Mouse (Mus musculus) heart, postnatal 4 days (tissue): Measurements from ENCODE around the gene Nudt9. TPM values are rescaled to one million over a fixed set of nuclear protein-coding genes. Genes with fewer than 3 reads are reported as not detected.

Experiments used
- microRNA-seq, 2 experiments: library from miRNA; unstranded; fragments of <30 nt; microRNA quantifications; one replicate each; pipeline ENCODE4 v1.2.0; 2021 to 2022
- total RNA-seq, 2 experiments: library from RNA; stranded (reverse); gene quantifications; 2 replicates each; pipeline ENCODE4 v1.2.3; 2021

Gene Nudt9
- total RNA-seq, 2 experiments from 2014 or later, result 43.1 to 44.1 TPM

Small RNAs within 50 kb of the gene (microRNA-seq; reads per million reads assigned to microRNA genes)
- gene Mir5619, result 0.20 to 1.0 reads per million in 2 experiments

Other genes with a start within 250 kb of the Nudt9 start
- 10 to 100 TPM; 12.1 to 13.1 TPM for gene Klhl8, start 135.0 kb upstream of the Nudt9 start, total RNA-seq
- under 1 TPM in 1 of 2 experiments, not detected in 1; 0.26 TPM for gene Hsd17b13, start 68.9 kb upstream of the Nudt9 start, total RNA-seq
- 10 to 100 TPM; 24.0 to 26.4 TPM for gene Hsd17b11, start 24.4 kb upstream of the Nudt9 start, total RNA-seq
- gene Gm17660, start 31.3 kb downstream of the Nudt9 start, total RNA-seq, result not detected
- 100 to 1,000 TPM; 242 to 250 TPM for gene Sparcl1, start 67.4 kb downstream of the Nudt9 start, total RNA-seq
- not detected for gene Dspp, start 124.4 kb downstream of the Nudt9 start, total RNA-seq
- gene Dmp1, start 156.3 kb downstream of the Nudt9 start, total RNA-seq, result not detected